Mouse (Mus musculus): Measurements from ENCODE around the gene Supt7l. TPM values are rescaled to one million over a fixed set of nuclear protein-coding genes. Genes with fewer than 3 reads are reported as not detected.
"Not testable (repeated sequence)": the region's sequence is repeated elsewhere in the genome, so short reads cannot be mapped to it uniquely, and the experiment has no call there.

Supt7l gene
- polyA plus RNA-seq (2015; fragmentation: Nextera tagmentation; extraction: Ambion mirVana) = 18.6 and 20.2 TPM in 2 replicates

- Histone ChIP-seq H3K36me3 (ENCODE audit: control insufficient read depth, insufficient read depth) (peaks cover 27% of the 10 kb centered on the region), H3K4me2 (ENCODE audit: low read depth, low read length) (peak within 1 kb of the TSS; percentile 98), H3K4me1 (ENCODE audit: control insufficient read depth, insufficient read depth, low read length) (peaks cover 19% of the 10 kb centered on the region), H3K27ac (ENCODE audit: low read length) (peak within 1 kb of the TSS; percentile 87), H3K9ac (ENCODE audit: low read length) (peak within 1 kb of the TSS; percentile 91), H3K4me3 (ENCODE audit: low read length) (peak within 1 kb of the TSS; percentile 96)
- not testable (repeated sequence) for H3K9me3 ChIP-seq (replicated peaks; ENCODE audit: control insufficient read depth, low read length); ATAC-seq (replicated peaks; ENCODE audit: extremely low read depth, insufficient read depth, low FRiP score); H3K27me3 ChIP-seq (ENCODE audit: control insufficient read depth, insufficient read depth, low read length)
- 71% methylated on average over 11 of the region's 11 CpGs for WGBS
Observed at GRCm38 (mm10) chr5:31527707-31528106, at the start of gene Supt7l. Supt7l (minus strand) TSS chr5:31527807.

GRCm38 (mm10) chr5:31576539-31576975 is 49.0 kb upstream of the Supt7l start:
- Histone ChIP-seq H3K9ac (ENCODE audit: low read length) (no peak overlapping the region), H3K4me2 (ENCODE audit: low read depth, low read length) (no peak overlapping the region), H3K9me3 (replicated peaks; ENCODE audit: control insufficient read depth, low read length) (no peaks in the 10 kb centered on the region), H3K27me3 (ENCODE audit: control insufficient read depth, insufficient read depth, low read length) (no peaks in the 10 kb centered on the region), H3K4me3 (ENCODE audit: low read length) (no peak overlapping the region), H3K4me1 (ENCODE audit: control insufficient read depth, insufficient read depth, low read length) (peaks cover 5% of the 10 kb centered on the region), H3K27ac (ENCODE audit: low read length) (no peak overlapping the region), H3K36me3 (ENCODE audit: control insufficient read depth, insufficient read depth) (no peaks in the 10 kb centered on the region)
- no peak; the same call in 1 of the 2 replicates for ATAC-seq (replicated peaks; ENCODE audit: extremely low read depth, insufficient read depth, low FRiP score)
- 55% methylated on average over 7 of the region's 7 CpGs for WGBS

GRCm38 (mm10) chr5:31573722-31574121 is 46.1 kb upstream of the Supt7l start:
- ATAC-seq (replicated peaks; ENCODE audit: extremely low read depth, insufficient read depth, low FRiP score) = no peak
- peaks cover 19% of the 10 kb centered on the region for H3K4me1 ChIP-seq (ENCODE audit: control insufficient read depth, insufficient read depth, low read length)
- no peak overlapping the region for H3K4me3 ChIP-seq (ENCODE audit: low read length)
- no peak overlapping the region for H3K4me2 ChIP-seq (ENCODE audit: low read depth, low read length)
- no peaks in the 10 kb centered on the region for H3K9me3 ChIP-seq (replicated peaks; ENCODE audit: control insufficient read depth, low read length)
- H3K27ac ChIP-seq (ENCODE audit: low read length) = no peak overlapping the region
- H3K9ac ChIP-seq (ENCODE audit: low read length) = no peak overlapping the region
- WGBS = 86% methylated on average over 3 of the region's 3 CpGs
- H3K36me3 ChIP-seq (ENCODE audit: control insufficient read depth, insufficient read depth) = no peaks in the 10 kb centered on the region
- no peaks in the 10 kb centered on the region for H3K27me3 ChIP-seq (ENCODE audit: control insufficient read depth, insufficient read depth, low read length)

GRCm38 (mm10) chr5:31571023-31571608 is 43.5 kb upstream of the Supt7l start:
- 3% methylated on average over 20 of the region's 20 CpGs for WGBS
- peak; percentile 88 for ATAC-seq (replicated peaks; ENCODE audit: extremely low read depth, insufficient read depth, low FRiP score)
- no peaks in the 10 kb centered on the region for H3K9me3 ChIP-seq (replicated peaks; ENCODE audit: control insufficient read depth, low read length)
- peak overlapping the region; percentile 36 for H3K4me3 ChIP-seq (ENCODE audit: low read length)
- H3K27me3 ChIP-seq (ENCODE audit: control insufficient read depth, insufficient read depth, low read length) = no peaks in the 10 kb centered on the region
- H3K27ac ChIP-seq (ENCODE audit: low read length) = peak overlapping the region; percentile 98
- peak overlapping the region; percentile 74 for H3K9ac ChIP-seq (ENCODE audit: low read length)
- H3K4me2 ChIP-seq (ENCODE audit: low read depth, low read length) = peak overlapping the region; percentile 52
- H3K4me1 ChIP-seq (ENCODE audit: control insufficient read depth, insufficient read depth, low read length) = peaks cover 31% of the 10 kb centered on the region
- H3K36me3 ChIP-seq (ENCODE audit: control insufficient read depth, insufficient read depth) = no peaks in the 10 kb centered on the region

- peak; percentile 43; the same call in 1 of the 2 replicates for ATAC-seq (replicated peaks; ENCODE audit: extremely low read depth, insufficient read depth, low FRiP score)
- 30% methylated on average over 5 of the region's 5 CpGs for WGBS
- Histone ChIP-seq H3K27me3 (ENCODE audit: control insufficient read depth, insufficient read depth, low read length) (no peaks in the 10 kb centered on the region), H3K27ac (ENCODE audit: low read length) (peak overlapping the region; percentile 91), H3K4me1 (ENCODE audit: control insufficient read depth, insufficient read depth, low read length) (peaks cover 48% of the 10 kb centered on the region), H3K4me3 (ENCODE audit: low read length) (no peak overlapping the region), H3K36me3 (ENCODE audit: control insufficient read depth, insufficient read depth) (no peaks in the 10 kb centered on the region), H3K9me3 (replicated peaks; ENCODE audit: control insufficient read depth, low read length) (no peaks in the 10 kb centered on the region), H3K9ac (ENCODE audit: low read length) (peak overlapping the region; percentile 31; the same call in 1 of the 2 replicates), H3K4me2 (ENCODE audit: low read depth, low read length) (peak overlapping the region; percentile 18; the same call in 1 of the 2 replicates)
Observed at GRCm38 (mm10) chr5:31567951-31568657, 40.5 kb upstream of the Supt7l start.

GRCm38 (mm10) chr5:31566457-31566856 is 38.9 kb upstream of the Supt7l start:
- H3K27me3 ChIP-seq (ENCODE audit: control insufficient read depth, insufficient read depth, low read length) = no peaks in the 10 kb centered on the region
- H3K4me3 ChIP-seq (ENCODE audit: low read length) = no peak overlapping the region
- no peak overlapping the region for H3K4me2 ChIP-seq (ENCODE audit: low read depth, low read length)
- H3K9ac ChIP-seq (ENCODE audit: low read length) = no peak overlapping the region
- no peak for ATAC-seq (replicated peaks; ENCODE audit: extremely low read depth, insufficient read depth, low FRiP score)
- WGBS = 65% methylated on average over 3 of the region's 3 CpGs
- no peak overlapping the region for H3K27ac ChIP-seq (ENCODE audit: low read length)
- peaks cover 49% of the 10 kb centered on the region for H3K4me1 ChIP-seq (ENCODE audit: control insufficient read depth, insufficient read depth, low read length)
- H3K9me3 ChIP-seq (replicated peaks; ENCODE audit: control insufficient read depth, low read length) = no peaks in the 10 kb centered on the region
- H3K36me3 ChIP-seq (ENCODE audit: control insufficient read depth, insufficient read depth) = no peaks in the 10 kb centered on the region

GRCm38 (mm10) chr5:31566026-31566425 is 38.4 kb upstream of the Supt7l start:
- ATAC-seq (replicated peaks; ENCODE audit: extremely low read depth, insufficient read depth, low FRiP score) = no peak
- Histone ChIP-seq H3K27ac (ENCODE audit: low read length) (no peak overlapping the region), H3K4me3 (ENCODE audit: low read length) (no peak overlapping the region), H3K4me1 (ENCODE audit: control insufficient read depth, insufficient read depth, low read length) (peaks cover 46% of the 10 kb centered on the region), H3K9me3 (replicated peaks; ENCODE audit: control insufficient read depth, low read length) (no peaks in the 10 kb centered on the region), H3K27me3 (ENCODE audit: control insufficient read depth, insufficient read depth, low read length) (no peaks in the 10 kb centered on the region), H3K9ac (ENCODE audit: low read length) (no peak overlapping the region), H3K36me3 (ENCODE audit: control insufficient read depth, insufficient read depth) (no peaks in the 10 kb centered on the region), H3K4me2 (ENCODE audit: low read depth, low read length) (no peak overlapping the region)
- WGBS = 93% methylated on average over 7 of the region's 7 CpGs

- WGBS = 40% methylated on average over 4 of the region's 4 CpGs
- no peaks in the 10 kb centered on the region for H3K9me3 ChIP-seq (replicated peaks; ENCODE audit: control insufficient read depth, low read length)
- H3K9ac ChIP-seq (ENCODE audit: low read length) = no peak overlapping the region; the same call in 1 of the 2 replicates
- 0 out of 2 replicates have a peak, but pooled peaks cover 2% of the 10 kb centered on the region for H3K36me3 ChIP-seq (ENCODE audit: control insufficient read depth, insufficient read depth)
- peak overlapping the region; percentile 70 for H3K27ac ChIP-seq (ENCODE audit: low read length)
- peaks cover 42% of the 10 kb centered on the region for H3K4me1 ChIP-seq (ENCODE audit: control insufficient read depth, insufficient read depth, low read length)
- H3K27me3 ChIP-seq (ENCODE audit: control insufficient read depth, insufficient read depth, low read length) = no peaks in the 10 kb centered on the region
- peak; percentile 43 for ATAC-seq (replicated peaks; ENCODE audit: extremely low read depth, insufficient read depth, low FRiP score)
- no peak overlapping the region for H3K4me3 ChIP-seq (ENCODE audit: low read length)
- H3K4me2 ChIP-seq (ENCODE audit: low read depth, low read length) = no peak overlapping the region
Observed at GRCm38 (mm10) chr5:31564976-31565375, 37.4 kb upstream of the Supt7l start.

- Histone ChIP-seq H3K9ac (ENCODE audit: low read length) (peak overlapping the region; percentile 32), H3K27ac (ENCODE audit: low read length) (no peak overlapping the region), H3K4me2 (ENCODE audit: low read depth, low read length) (no peak overlapping the region), H3K4me1 (ENCODE audit: control insufficient read depth, insufficient read depth, low read length) (peaks cover 38% of the 10 kb centered on the region), H3K9me3 (replicated peaks; ENCODE audit: control insufficient read depth, low read length) (no peaks in the 10 kb centered on the region), H3K4me3 (ENCODE audit: low read length) (no peak overlapping the region), H3K27me3 (ENCODE audit: control insufficient read depth, insufficient read depth, low read length) (no peaks in the 10 kb centered on the region), H3K36me3 (ENCODE audit: control insufficient read depth, insufficient read depth) (0 out of 2 replicates have a peak, but pooled peaks cover 2% of the 10 kb centered on the region)
- ATAC-seq (replicated peaks; ENCODE audit: extremely low read depth, insufficient read depth, low FRiP score) = no peak
- 28% methylated on average over 7 of the region's 7 CpGs for whole genome bisulfite sequencing
Observed at GRCm38 (mm10) chr5:31563905-31564304, 36.3 kb upstream of the Supt7l start.

All from heart, embryonic 16.5 days (tissue).